Mouse (Mus musculus): ENCODE measurements around the gene Hist2h3c2.

GRCm38 (mm10) chr3:96257190-96257589 is 18.3 kb upstream of the Hist2h3c2 start:
- TF ChIP-seq CTCF (IDR thresholded peaks at IDR 0.05; ENCODE audit: control insufficient read depth, insufficient read depth, insufficient replicate concordance, low read depth, low read length) (no peak), POLR2A (IDR thresholded peaks at IDR 0.05; ENCODE audit: control insufficient read depth, low read depth, low read length) (no peak)
